Mouse (Mus musculus): Measurements from ENCODE around the gene Lrrc8e. TPM values are rescaled to one million over a fixed set of nuclear protein-coding genes. Genes with fewer than 3 reads are reported as not detected.

The Lrrc8e gene
- total RNA-seq, 2 experiments from 2014 or later, result 20.8 to 31.1 TPM

DNA sequence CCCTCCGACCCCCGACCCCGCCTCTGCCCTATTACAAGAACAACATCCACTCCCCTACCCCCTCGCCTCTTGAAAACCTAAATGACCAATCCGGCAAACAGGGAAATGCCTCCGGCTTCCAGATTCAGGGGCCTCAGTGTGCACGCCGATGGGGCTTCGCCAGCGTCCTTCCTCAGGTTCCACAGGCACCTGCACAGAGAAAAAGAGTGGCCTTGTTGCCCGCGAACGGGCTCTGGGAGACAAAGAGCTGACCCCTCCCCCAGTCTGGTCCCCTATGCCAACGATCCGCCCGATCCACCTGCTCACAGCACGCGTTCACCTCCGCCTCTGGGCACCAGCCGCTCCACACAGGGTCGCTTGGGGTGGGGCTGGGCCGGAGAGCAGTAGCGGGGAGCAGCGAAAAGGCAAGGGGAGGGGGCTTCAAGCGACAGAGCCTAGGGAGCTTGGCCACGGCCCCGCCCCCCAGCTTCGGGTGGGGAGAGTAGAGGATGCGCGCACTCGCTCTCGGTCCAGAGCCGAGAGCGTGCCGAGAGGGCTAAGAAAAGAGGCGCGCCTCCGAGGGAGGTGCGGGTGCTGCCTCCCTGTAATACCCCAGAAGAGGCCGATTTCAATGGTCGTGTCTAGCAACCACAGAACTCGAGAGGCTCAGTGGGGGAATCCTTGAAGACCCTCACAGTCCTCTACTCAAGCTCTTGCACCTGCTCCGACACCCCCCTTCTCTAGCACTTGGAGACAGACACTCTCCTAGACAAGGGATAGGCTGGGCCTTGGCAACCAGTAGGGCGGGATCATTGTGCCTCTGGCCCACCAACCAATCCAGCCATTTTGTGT lies 9.6 kb upstream of the Lrrc8e start, which contains the start of gene Prr36:
Gene Prr36 (minus strand): TSS at position 669 of the 831 bp plus-strand sequence.
- no peak for DNase-seq (ENCODE audit: low spot score in 2 of 2)

GRCm38 (mm10) chr8:4219617-4220016 lies 7.0 kb upstream of the Lrrc8e start:
- DNase-seq (ENCODE audit: low spot score in 2 of 2), result no peak

DNA sequence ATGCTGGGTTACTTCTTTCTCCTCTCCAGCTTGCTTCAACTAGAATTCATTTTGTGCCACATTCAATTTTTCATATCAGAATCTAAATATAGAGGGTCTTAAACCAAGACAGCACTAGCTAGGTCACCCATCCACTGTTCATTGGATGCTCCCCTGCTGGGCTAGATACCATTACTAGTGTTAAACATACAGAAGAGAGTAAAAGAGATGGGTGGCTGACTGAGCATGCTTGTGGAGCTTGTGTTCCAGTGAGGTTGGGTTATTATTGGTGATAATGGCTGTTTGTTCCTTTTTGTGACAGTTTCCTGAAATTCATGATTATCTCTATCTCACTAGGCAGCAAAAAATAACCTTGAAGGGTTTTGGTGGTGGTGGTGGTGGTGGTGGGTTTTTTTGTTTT lies 4.6 kb upstream of the Lrrc8e start:
- DNase-seq (ENCODE audit: low spot score in 2 of 2), result no peak

GRCm38 (mm10) chr8:4226323-4226722 lies 304 bp upstream of the Lrrc8e start:
- DNase-seq (ENCODE audit: low spot score in 2 of 2), result no peak

DNA sequence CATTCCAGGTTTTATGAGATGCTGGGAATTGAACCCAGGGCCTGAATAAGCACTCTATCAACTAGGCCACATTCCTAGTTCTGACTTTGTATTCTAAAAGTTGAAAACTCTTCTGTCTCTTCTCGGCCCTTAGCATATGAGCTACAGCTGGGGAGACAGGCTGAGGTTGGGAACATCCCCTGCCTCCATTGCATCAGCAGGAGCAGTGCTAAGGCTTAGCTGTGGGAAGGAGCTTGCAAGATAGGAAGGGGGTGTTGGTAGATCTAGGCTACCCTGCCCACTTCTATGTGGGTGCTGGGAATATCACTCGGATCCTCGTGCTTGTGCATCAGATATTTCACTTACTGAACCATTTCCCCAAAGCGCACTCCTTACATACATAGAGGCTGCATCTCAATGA lies 1.3 kb downstream of the Lrrc8e start:
- no peak for DNase-seq (ENCODE audit: low spot score in 2 of 2)

DNA sequence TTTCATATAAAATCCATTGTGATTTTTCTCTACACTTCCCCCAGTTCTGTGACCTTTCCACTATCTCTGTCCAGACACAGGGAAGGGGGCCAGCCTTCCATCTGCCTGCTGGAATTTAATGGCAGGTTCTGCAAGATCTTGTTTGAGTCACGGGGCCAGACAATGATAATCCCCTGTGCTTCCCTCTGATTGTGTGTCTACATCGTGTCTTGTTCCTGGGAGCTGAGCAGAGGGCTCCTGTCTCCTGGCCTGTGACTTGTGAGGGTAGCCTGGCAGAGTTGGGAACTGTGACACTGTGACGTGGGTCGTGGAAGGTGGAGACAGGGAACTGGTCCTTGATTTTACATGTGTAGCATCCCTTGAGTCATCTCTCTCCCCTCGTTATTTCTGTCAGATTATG lies 3.2 kb downstream of the Lrrc8e start:
- no peak for DNase-seq (ENCODE audit: low spot score in 2 of 2)

- DNase-seq (ENCODE audit: low spot score in 2 of 2), result no peak
Observed at GRCm38 (mm10) chr8:4230612-4231351, 4.2 kb downstream of the Lrrc8e start.

GRCm38 (mm10) chr8:4237814-4238433 lies 11.3 kb downstream of the Lrrc8e start:
- DNase-seq (ENCODE audit: low spot score in 2 of 2), result peak in 1 of 2 experiments; percentile 58

DNA sequence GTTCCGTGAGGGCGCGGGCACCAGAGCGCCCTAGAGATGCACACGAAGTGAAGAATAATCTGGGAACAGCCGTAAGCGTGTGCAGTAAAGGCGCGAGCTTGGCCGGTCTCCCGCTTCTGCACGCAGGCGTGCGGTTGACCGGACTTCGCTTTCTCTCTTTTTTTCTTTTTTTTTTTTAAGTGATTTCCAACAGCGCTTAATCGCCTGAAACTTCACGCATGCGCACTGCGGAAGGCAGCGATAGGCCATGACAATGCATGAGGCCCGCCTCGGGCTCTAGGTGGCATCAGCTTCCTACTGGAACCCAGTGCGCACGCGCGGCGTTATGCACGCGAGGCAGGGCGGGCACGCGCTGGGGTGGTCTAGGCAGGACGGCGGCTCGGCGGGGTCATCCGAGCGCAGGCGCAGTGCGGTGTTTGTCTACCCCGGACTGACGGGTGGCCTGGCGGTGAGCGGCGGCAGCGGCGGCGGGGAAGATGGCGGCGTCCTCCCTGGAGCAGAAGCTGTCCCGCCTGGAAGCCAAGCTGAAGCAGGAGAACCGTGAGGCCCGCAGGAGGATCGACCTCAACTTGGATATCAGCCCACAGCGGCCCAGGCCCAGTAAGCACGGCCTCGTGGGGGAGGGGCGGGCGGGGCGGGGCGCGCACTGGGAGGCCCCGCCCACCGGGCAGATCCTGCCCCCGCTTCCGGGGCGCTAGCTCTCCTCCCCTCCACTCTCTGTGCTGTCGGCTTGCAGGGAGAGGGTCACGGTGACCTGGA lies 12.0 kb downstream of the Lrrc8e start, which contains the start of the genes Map2k7 and Gm49320:
Gene Map2k7 (plus strand): TSS at position 307 of the 759 bp plus-strand sequence.
Gene Gm49320 (plus strand): TSS at position 432 of the 759 bp plus-strand sequence.
- DNase-seq (ENCODE audit: low spot score in 2 of 2), result peak; percentile 99 to 100

DNA sequence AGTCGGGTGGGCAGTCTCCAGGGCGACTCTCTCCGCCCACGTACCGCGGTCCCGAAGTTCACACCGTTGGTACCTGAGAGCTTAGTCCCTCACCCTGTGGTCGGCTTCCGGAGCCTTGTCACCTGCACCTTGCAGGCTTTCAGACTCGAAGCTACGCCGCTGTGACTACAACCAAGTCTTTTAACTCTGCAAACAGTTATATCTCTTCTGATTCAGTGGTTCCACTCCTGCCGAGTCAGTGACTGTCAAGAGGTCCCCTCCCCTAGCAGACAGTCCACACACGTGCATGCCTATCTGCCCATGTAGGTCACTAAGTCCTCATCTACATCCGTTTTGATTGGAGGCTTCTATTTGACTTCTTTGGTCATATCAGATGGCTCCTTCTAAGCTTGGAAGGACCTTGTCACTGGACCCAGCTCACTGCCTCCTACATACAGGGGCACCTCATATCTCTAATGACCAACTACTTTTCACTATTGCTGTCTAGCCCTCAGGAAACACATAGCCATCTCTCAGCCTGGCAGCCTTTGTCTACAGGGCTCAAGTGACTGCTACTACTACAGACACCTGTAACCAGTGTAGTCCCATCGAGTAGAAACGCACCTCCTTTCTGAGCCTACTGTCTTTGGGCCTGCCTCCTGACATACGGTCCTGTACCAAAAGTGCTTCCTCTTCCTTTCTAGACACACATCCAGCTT lies 12.7 kb downstream of the Lrrc8e start:
- no peak for DNase-seq (ENCODE audit: low spot score in 2 of 2)

GRCm38 (mm10) chr8:4245061-4245460 lies 18.4 kb downstream of the Lrrc8e start:
- no peak for DNase-seq (ENCODE audit: low spot score in 2 of 2)

DNA sequence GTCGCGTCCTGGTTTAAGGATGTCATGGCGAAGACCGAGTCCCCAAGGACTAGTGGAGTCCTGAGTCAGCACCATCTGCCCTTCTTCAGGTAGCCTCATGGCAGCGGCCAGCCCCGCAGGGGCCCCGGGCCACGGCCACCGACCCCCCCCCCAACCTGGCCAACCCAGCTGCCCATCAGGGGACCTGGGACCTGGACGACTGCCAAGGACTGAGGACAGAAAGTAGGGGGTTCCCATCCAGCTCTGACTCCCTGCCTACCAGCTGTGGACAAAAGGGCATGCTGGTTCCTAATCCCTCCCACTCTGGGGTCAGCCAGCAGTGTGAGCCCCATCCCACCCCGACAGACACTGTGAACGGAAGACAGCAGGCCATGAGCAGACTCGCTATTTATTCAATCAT lies 19.1 kb downstream of the Lrrc8e start:
- no peak for DNase-seq (ENCODE audit: low spot score in 2 of 2)

DNA sequence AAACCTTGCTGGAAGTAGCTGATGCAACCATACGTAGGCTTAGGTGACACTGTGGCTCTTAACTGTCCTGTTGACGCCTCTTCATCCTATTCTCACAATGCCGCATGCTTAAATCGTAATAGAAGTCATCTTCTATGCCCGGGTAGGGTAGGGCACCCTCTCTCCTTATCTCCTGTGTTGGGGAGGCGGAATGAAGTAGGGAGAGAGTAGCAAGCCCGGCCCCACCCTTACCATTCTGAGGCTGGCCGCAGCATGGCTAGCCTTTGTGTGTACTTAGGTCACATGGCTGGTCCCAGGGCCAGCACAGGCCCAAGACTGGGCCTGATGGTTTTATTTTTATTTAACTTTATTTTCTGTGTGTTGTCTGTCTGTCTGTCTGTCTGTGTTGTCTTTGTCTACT lies 20.6 kb downstream of the Lrrc8e start:
- DNase-seq (ENCODE audit: low spot score in 2 of 2), result no peak

DNA sequence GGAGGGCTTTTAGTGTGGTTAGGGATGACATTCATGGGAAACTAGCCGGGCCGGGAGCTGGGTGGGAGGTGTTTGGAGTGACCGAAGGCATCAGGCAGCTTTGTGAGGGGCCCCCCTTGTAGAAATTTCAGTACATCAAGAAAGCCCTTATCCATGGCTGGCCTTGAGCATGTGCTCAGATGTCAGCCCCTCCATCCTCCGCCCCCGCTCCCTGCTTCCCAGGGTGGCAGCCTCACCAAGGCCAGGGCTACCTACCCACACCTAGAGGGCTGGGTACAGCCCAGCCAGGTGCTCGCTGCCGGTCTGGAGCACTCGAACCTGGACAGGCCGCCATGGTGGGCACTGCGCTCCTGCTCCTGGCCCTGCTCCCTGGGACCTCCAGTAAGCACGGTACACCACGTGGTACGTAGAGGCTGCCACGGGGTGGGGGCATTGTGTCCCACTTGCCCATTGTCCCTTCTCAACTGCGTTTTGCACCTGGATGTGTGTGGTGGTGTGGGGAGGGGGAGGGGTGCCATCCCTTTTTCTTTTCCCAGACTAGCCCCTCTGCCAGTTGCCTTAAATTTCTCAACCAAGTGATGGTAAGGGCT lies 21.4 kb downstream of the Lrrc8e start, which contains the start of gene Tgfbr3l:
Gene Tgfbr3l (plus strand): TSS at position 264 of the 590 bp plus-strand sequence.
- DNase-seq (ENCODE audit: low spot score in 2 of 2), result peak in 1 of 2 experiments; percentile 37

GRCm38 (mm10) chr8:4249213-4249612 lies 22.6 kb downstream of the Lrrc8e start:
- peak in 1 of 2 experiments; percentile 33 for DNase-seq (ENCODE audit: low spot score in 2 of 2)

DNA sequence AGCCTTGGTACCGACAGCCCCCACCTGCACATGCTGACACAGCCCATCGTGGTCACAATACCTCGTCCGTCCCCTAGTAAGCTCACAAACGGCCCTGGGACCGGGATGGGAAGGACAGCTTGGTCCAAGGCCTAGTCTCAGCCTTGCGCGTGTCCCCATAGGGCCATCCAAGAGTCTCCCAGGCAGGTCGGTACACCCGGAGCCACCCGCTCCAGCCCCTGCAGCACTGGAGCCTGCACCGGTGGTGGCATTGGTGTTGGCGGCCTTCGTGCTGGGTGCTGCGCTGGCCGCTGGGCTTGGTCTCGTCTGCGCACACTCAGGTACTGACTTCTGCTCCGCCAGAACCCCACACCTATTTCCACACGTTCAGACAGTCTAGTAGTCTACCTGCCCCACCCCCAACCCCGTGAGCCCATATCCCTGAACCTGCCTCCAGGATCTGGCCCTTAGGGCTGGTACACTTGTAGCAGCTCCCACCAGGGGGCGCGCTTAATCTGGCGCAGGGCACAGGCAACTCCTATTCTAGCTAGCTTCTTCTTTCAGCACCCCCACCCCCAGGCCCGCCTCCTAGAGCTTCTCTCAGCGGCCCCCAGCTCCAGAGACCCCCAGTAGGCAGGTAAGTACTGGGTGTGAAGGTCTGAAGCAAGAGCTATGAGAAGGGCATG lies 23.8 kb downstream of the Lrrc8e start:
- DNase-seq (ENCODE audit: low spot score in 2 of 2), result peak; percentile 86 to 87

- DNase-seq (ENCODE audit: low spot score in 2 of 2), result no peak
Observed at GRCm38 (mm10) chr8:4252116-4252760, 25.6 kb downstream of the Lrrc8e start.

Data from adrenal gland, adult 18-20 months (tissue).